In the genomic region with DNA sequence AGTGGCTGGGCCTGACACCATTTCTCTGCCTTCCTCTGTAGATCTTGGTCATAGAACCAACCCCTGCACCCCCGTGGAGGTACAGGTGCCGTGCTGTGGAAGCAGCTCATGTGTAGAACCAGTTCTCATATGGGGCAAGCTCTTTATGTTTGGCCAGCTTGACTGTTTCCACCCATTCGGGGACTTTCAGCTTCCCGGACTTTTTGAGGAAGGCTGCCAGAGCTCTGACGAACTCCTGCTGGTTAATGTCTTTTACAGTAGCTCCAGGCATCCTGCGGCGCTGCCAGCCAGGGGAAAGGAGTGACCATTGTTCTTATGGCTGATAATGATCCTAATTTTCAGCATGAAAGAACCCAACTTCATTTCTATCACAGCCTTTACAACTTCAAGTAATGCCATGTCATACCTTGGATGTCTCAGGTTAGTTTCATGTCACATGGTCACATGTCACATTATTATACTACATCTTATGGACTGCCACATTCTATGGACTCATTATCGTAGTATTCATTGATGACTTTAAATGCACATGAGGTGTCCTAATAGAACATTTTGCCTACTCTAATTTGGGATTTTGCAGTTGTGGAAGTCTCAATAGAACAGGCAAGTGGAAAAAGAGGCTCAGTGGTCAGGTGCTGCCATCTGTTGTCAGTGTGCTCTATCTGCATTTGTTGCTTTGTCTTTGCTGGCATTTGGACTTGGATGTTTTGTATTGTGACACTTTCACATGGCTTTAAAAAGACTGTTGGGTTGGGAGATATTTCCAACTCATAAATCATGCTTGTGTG, we compare ENCODE assay signal across 8 mouse cellular contexts. TPM values are rescaled to one million over a fixed set of nuclear protein-coding genes. Genes with fewer than 3 reads are reported as not detected.
DNase-seq lines count a peak whose midpoint lies in the region; ATAC-seq and TF ChIP-seq lines count a peak whose summit lies in the region.
"Had no signal": no experiment of that assay in that cellular context is flagged by ENCODE, and none has a peak within 500 bp of the region (broad histone marks: within the 10 kb centered on the region; RNA-seq: fewer than 3 reads in every experiment).

No protein-coding gene starts in this region.

- H3K9ac ChIP-seq in midbrain, postnatal 0 days (replicated peaks; ENCODE audit: low read length, poor library complexity, severe bottlenecking) = no peak overlapping the region

- peak; percentile 36 for DNase-seq in ovary, postnatal 14 days (ENCODE audit: low spot score)
- DNase-seq in ovary, postnatal 10 days (ENCODE audit: low spot score) = no peak
- DNase-seq in MN1 (ENCODE audit: low spot score) = peak; percentile 79
- peak; percentile 46 for DNase-seq in c-Kit-positive CD71-positive TER-119-positive erythroid progenitor cells, embryonic 14.5 days (ENCODE audit: low spot score)
- peak; percentile 29 for DNase-seq in gastrocnemius, postnatal 14 days
- peak; percentile 35 to 68 for DNase-seq in layer of hippocampus, postnatal 14 days (ENCODE audit: low spot score in 2 of 2)
- DNase-seq in midbrain, postnatal 0 days (ENCODE audit: low spot score) = peak; percentile 82

- no peaks in the 10 kb centered on the region for H3K36me3 ChIP-seq in midbrain, postnatal 0 days (ENCODE audit: insufficient read depth, low read length)

- H3K27ac ChIP-seq in midbrain, postnatal 0 days (ENCODE audit: low read depth, low read length) = no peak overlapping the region

- intact Hi-C loops in gastrocnemius, postnatal 14 days (cut with DNase I; ENCODE audit: low total_unique reads) = loop anchor here (5.0 to 10.0 kb wide), 2 partner anchors 168 to 280 kb away; no protein-coding TSS in a partner anchor

- H3K4me3 ChIP-seq in midbrain, postnatal 0 days (ENCODE audit: low read depth, low read length) = no peak overlapping the region
- H3K4me3 ChIP-seq: myocyte had no signal

- H3K4me1 ChIP-seq in midbrain, postnatal 0 days (ENCODE audit: insufficient read depth, low read length) = no peaks in the 10 kb centered on the region; the same call in 1 of the 2 replicates

- H3K4me2 ChIP-seq in midbrain, postnatal 0 days (ENCODE audit: low read depth, low read length, poor library complexity, severe bottlenecking) = no peak overlapping the region

- H3K9me3 ChIP-seq in midbrain, postnatal 0 days (ENCODE audit: low read length) = no peaks in the 10 kb centered on the region

- WGBS in midbrain, postnatal 0 days = 44% methylated on average over 8 of the region's 8 CpGs

- H3K27me3 ChIP-seq in midbrain, postnatal 0 days (ENCODE audit: insufficient read depth, low read length) = no peaks in the 10 kb centered on the region

- no peak for ATAC-seq in midbrain, postnatal 0 days (ENCODE audit: low FRiP score)

- peak; percentile 96 for TF ChIP-seq CTCF in midbrain, postnatal 0 days (IDR thresholded peaks at IDR 0.05)

RNA-seq across cellular contexts. Expression of a gene that starts 3.1 kb away (rescaled TPM):
- total RNA-seq in gastrocnemius, postnatal 14 days (2021) = 10 to 100 TPM; 10.4 to 11.3 TPM
- 10 to 100 TPM; 44.7 to 45.1 TPM for total RNA-seq in layer of hippocampus, postnatal 14 days (2021)
- total RNA-seq in midbrain, postnatal 0 days (2014; rRNA removed) = 18.0 and 20.2 TPM in 2 replicates
- 21.8 and 23.1 TPM in 2 replicates for polyA plus RNA-seq in midbrain, postnatal 0 days (2015; fragmentation: Nextera tagmentation; extraction: Ambion mirVana)

RNA-seq across cellular contexts. Expression of a gene that starts 3.8 kb away (rescaled TPM):
- not detected for total RNA-seq in gastrocnemius, postnatal 14 days (2021)
- total RNA-seq in layer of hippocampus, postnatal 14 days (2021) = not detected
- not detected in 2 replicates for total RNA-seq in midbrain, postnatal 0 days (2014; rRNA removed)
- not detected in 2 replicates for polyA plus RNA-seq in midbrain, postnatal 0 days (2015; fragmentation: Nextera tagmentation; extraction: Ambion mirVana)

RNA-seq across cellular contexts. Expression of a gene that starts 26.4 kb away (rescaled TPM):
- not detected for total RNA-seq in gastrocnemius, postnatal 14 days (2021)
- not detected for total RNA-seq in layer of hippocampus, postnatal 14 days (2021)
- not detected in 2 replicates for total RNA-seq in midbrain, postnatal 0 days (2014; rRNA removed)
- not detected in 2 replicates for polyA plus RNA-seq in midbrain, postnatal 0 days (2015; fragmentation: Nextera tagmentation; extraction: Ambion mirVana)
- polyA plus RNA-seq: myocyte had no signal

RNA-seq across cellular contexts. Expression of a gene that starts 32.3 kb away (rescaled TPM):
- total RNA-seq in gastrocnemius, postnatal 14 days (2021) = 10 to 100 TPM; 16.1 to 17.5 TPM
- 10 to 100 TPM; 59.5 to 61.9 TPM for total RNA-seq in layer of hippocampus, postnatal 14 days (2021)
- total RNA-seq in midbrain, postnatal 0 days (2014; rRNA removed) = 24.5 and 30.7 TPM in 2 replicates
- 18.4 and 21.3 TPM in 2 replicates for polyA plus RNA-seq in midbrain, postnatal 0 days (2015; fragmentation: Nextera tagmentation; extraction: Ambion mirVana)
